Mouse (Mus musculus) lung, embryonic 16.5 days (tissue): ENCODE measurements at regions not wholly inside any gene's neighbourhood (a gene's known extent, or its start where the extent isn't known, plus 50 kb on each side); places are given as distances from the start of the nearest gene placed in this dataset.

Source experiments
- ATAC-seq: fragments of 200-750 bp; cut with Nextera tagmentation; 2 replicates; pipeline ENCODE4 v1.8.0; 2017; ENCODE audit warnings: low read depth, mild to moderate bottlenecking, moderate library complexity
- H3K27ac ChIP-seq: fragments of 300-500 bp; sonication (generic); 2 replicates; pipeline ENCODE4 v1.5.1; 2014; ENCODE audit warnings: mild to moderate bottlenecking, control low read depth, low read length
- H3K27me3 ChIP-seq: fragments of 300-500 bp; sonication (generic); 2 replicates; pipeline ENCODE4 v1.6.1; 2014; ENCODE audit warnings: low read depth, low read length, mixed read lengths; ENCODE audit not compliant: control insufficient read depth, insufficient read depth
- H3K36me3 ChIP-seq: fragments of 300-500 bp; sonication (generic); 2 replicates; pipeline ENCODE4 v1.6.1; 2014; ENCODE audit warnings: low read length; ENCODE audit not compliant: control insufficient read depth, insufficient read depth
- H3K4me1 ChIP-seq: fragments of 300-500 bp; sonication (generic); replicated peaks from 2 replicates; pipeline ENCODE4 v1.6.1; 2014; ENCODE audit warnings: low read length, mixed read lengths; ENCODE audit not compliant: control insufficient read depth, insufficient read depth
- H3K4me2 ChIP-seq: fragments of 300-500 bp; sonication (generic); 2 replicates; pipeline ENCODE4 v1.6.1; 2014; ENCODE audit warnings: low read depth, low read length, control low read depth
- H3K4me3 ChIP-seq: fragments of 300-500 bp; sonication (generic); 2 replicates; pipeline ENCODE4 v1.5.1; 2014; ENCODE audit warnings: mild to moderate bottlenecking, low read length, control low read depth
- H3K9ac ChIP-seq: fragments of 300-500 bp; sonication (generic); 2 replicates; pipeline ENCODE4 v1.6.1; 2014; ENCODE audit warnings: low read length, control low read depth
- H3K9me3 ChIP-seq: fragments of 300-500 bp; sonication (generic); 2 replicates; pipeline ENCODE4 v1.6.1; 2016; ENCODE audit warnings: low read length; ENCODE audit not compliant: control insufficient read depth
- WGBS: fragments of 180-500 bp; shearing (Covaris S2); extraction: QIAGEN DNeasy Blood & Tissue Kit; methylation state at CpG from one replicate; pipeline ENCODE4 v1.1.7; 2014; 5-methylcytosine and 5-hydroxymethylcytosine counted together

DNA sequence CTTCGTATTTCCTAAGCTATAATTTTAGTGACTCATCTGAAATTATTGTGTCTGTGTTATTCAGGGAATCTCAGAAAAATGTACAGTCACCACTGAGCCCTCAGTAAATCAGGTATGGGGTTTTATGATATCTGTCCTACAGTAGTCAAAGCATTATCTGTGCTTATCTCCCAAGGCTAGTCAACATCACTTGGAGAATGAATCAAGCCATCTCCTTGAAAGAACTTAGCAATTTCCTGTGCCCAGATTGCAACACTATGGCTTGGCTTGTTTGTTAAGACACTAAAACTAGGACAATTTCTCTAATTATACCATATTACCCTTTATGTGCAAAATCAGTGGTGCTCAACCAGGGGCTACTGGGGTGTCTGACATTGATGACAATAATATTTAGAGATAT lies 58.9 kb upstream of the Pdc start:
- Histone ChIP-seq H3K4me3 (no peak overlapping the region), H3K27me3 (no peaks in the 10 kb centered on the region), H3K4me1 (no peaks in the 10 kb centered on the region), H3K36me3 (no peaks in the 10 kb centered on the region), H3K27ac (no peak overlapping the region), H3K9me3 (no peaks in the 10 kb centered on the region), H3K4me2 (no peak overlapping the region), H3K9ac (no peak overlapping the region)
- no peak for ATAC-seq
- 93% methylated on average over 1 of the region's 1 CpGs for WGBS

DNA sequence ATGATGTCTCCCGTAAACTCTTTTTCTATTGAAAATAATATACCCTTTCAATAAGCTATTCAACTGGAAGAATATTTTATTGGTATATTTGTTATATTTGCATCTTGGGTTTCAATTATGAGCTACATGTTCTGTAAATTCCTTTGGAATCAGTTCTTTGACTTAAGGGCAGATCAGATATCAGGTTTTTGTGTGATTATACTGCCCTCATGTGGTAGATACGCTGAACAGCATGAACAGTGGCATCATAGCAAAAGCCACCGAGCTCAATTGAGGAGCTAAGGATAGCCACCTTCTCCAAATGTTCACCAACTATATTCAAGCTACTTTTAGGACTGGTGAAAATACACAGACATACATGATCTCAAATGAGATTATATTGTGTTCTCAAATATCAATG lies 52.7 kb upstream of the Pdc start:
- no peaks in the 10 kb centered on the region for H3K36me3 ChIP-seq
- no peak overlapping the region for H3K4me3 ChIP-seq
- no peaks in the 10 kb centered on the region for H3K4me1 ChIP-seq
- no peak overlapping the region for H3K4me2 ChIP-seq
- no peak overlapping the region for H3K9ac ChIP-seq
- H3K27me3 ChIP-seq = no peaks in the 10 kb centered on the region
- no peak overlapping the region for H3K27ac ChIP-seq
- WGBS = 35% methylated on average over 3 of the region's 3 CpGs
- no peaks in the 10 kb centered on the region for H3K9me3 ChIP-seq
- no peak for ATAC-seq

DNA sequence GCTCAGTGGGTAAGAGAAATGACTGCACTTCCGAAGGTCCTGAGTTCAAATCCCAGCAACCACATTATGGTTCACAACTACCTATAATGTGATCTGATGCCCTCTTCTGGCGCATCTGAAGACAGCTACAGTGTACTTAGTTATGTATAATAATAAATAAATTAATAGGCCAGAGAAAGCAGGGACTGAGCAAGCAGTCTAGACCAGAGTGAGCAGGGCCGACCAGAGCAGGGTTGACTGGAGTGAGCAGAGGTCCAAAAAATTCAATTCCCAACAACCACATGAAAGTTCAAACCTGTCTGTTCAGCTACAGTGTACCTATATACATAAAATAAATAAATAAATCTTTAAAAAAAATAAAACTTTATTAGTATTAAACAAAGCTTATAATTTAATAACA lies 52.2 kb upstream of the Pdc start:
- Histone ChIP-seq H3K36me3 (no peaks in the 10 kb centered on the region), H3K9ac (no peak overlapping the region), H3K27ac (no peak overlapping the region), H3K9me3 (no peaks in the 10 kb centered on the region), H3K27me3 (no peaks in the 10 kb centered on the region), H3K4me2 (no peak overlapping the region), H3K4me3 (no peak overlapping the region), H3K4me1 (no peaks in the 10 kb centered on the region)
- 79% methylated on average over 3 of the region's 3 CpGs for WGBS
- no peak for ATAC-seq
